Mouse (Mus musculus): ENCODE measurements around the gene Acy3.
"Not testable (repeated sequence)": the region's sequence is repeated elsewhere in the genome, so short reads cannot be mapped to it uniquely, and the experiment has no call there.

- not testable (repeated sequence) for TF ChIP-seq CTCF, POLR2A (IDR thresholded peaks at IDR 0.05; ENCODE audit: insufficient read depth, low read depth, low read length)
Observed at GRCm38 (mm10) chr19:4037154-4037787, 50.9 kb downstream of the Acy3 start.
